Mouse (Mus musculus) neural tube, embryonic 11.5 days (tissue): ENCODE data around the gene Vamp5. TPM values are rescaled to one million over a fixed set of nuclear protein-coding genes. Genes with fewer than 3 reads are reported as not detected.
A peak's percentile ranks its signal among the peaks of the same experiment; 100 is the strongest.

Experiments used
- ATAC-seq: fragments of 200-750 bp; cut with Nextera tagmentation; 2 replicates; pipeline ENCODE4 v1.8.0; 2017; ENCODE audit warnings: moderate number of reproducible peaks, mild to moderate bottlenecking, moderate TSS enrichment, moderate library complexity; ENCODE audit not compliant: insufficient read depth, low FRiP score, low TSS enrichment
- DNase-seq: peaks from one replicate; pipeline ENCODE4 v3.0.0-alpha.2; 2015; ENCODE audit warnings: low spot score
- H3K27ac ChIP-seq: fragments of 300-500 bp; sonication (generic); 2 replicates; pipeline ENCODE4 v1.5.1; 2014; ENCODE audit warnings: low read depth, mild to moderate bottlenecking, low read length
- H3K27me3 ChIP-seq: fragments of 300-500 bp; sonication (generic); 2 replicates; pipeline ENCODE4 v1.6.1; 2014; ENCODE audit warnings: mild to moderate bottlenecking, low read length, mixed read lengths; ENCODE audit not compliant: control insufficient read depth, insufficient read depth
- H3K36me3 ChIP-seq: fragments of 300-500 bp; sonication (generic); 2 replicates; pipeline ENCODE4 v1.6.1; 2014; ENCODE audit warnings: mild to moderate bottlenecking, low read length, moderate library complexity, mixed read lengths; ENCODE audit not compliant: control insufficient read depth, insufficient read depth
- H3K4me1 ChIP-seq: fragments of 300-500 bp; sonication (generic); 2 replicates; pipeline ENCODE4 v1.6.1; 2014; ENCODE audit warnings: low read length, mixed read lengths; ENCODE audit not compliant: control insufficient read depth, insufficient read depth
- H3K4me2 ChIP-seq: fragments of 300-500 bp; sonication (generic); 2 replicates; pipeline ENCODE4 v1.6.1; 2014; ENCODE audit warnings: low read depth, mild to moderate bottlenecking, moderate library complexity
- H3K4me3 ChIP-seq: fragments of 300-500 bp; sonication (generic); 2 replicates; pipeline ENCODE4 v1.5.1; 2014; ENCODE audit warnings: low read depth, low read length
- H3K9ac ChIP-seq: fragments of 300-500 bp; sonication (generic); 2 replicates; pipeline ENCODE4 v1.6.1; 2014; ENCODE audit warnings: mild to moderate bottlenecking, low read length
- H3K9me3 ChIP-seq: fragments of 300-500 bp; sonication (generic); 2 replicates; pipeline ENCODE4 v1.6.1; 2016; ENCODE audit warnings: low read length; ENCODE audit not compliant: control insufficient read depth
- WGBS: fragments of 180-500 bp; shearing (Covaris S2); extraction: QIAGEN DNeasy Blood & Tissue Kit; methylation state at CpG from one replicate; pipeline ENCODE4 v1.1.7; 2014; 5-methylcytosine and 5-hydroxymethylcytosine counted together
- polyA plus RNA-seq: library from polyadenylated mRNA; unstranded; fragments of >200 nt; fragmentation: Nextera tagmentation; extraction: Ambion mirVana; gene quantifications from 2 replicates; pipeline ENCODE4 v1.2.1, GENCODE M21; 2014

Gene Vamp5
- polyA plus RNA-seq, 1 experiment from 2014 or later = 13.4 TPM

GRCm38 (mm10) chr6:72357164-72358079 is 22.8 kb downstream of the Vamp5 start:
- peaks cover 8% of the 10 kb centered on the region for H3K4me1 ChIP-seq
- H3K4me2 ChIP-seq = no peak overlapping the region
- WGBS = 86% methylated on average over 5 of the region's 5 CpGs
- H3K4me3 ChIP-seq = no peak overlapping the region
- H3K9ac ChIP-seq = no peak overlapping the region
- no peak for DNase-seq
- ATAC-seq = no peak
- H3K27me3 ChIP-seq = no peaks in the 10 kb centered on the region
- no peaks in the 10 kb centered on the region for H3K9me3 ChIP-seq
- H3K36me3 ChIP-seq = peaks cover 4% of the 10 kb centered on the region; the same call in 1 of the 2 replicates
- no peak overlapping the region for H3K27ac ChIP-seq

- H3K9me3 ChIP-seq = no peaks in the 10 kb centered on the region
- ATAC-seq (peak; percentile 6; the same call in 1 of the 2 replicates), DNase-seq (no peak)
- no peaks in the 10 kb centered on the region for H3K27me3 ChIP-seq
- H3K36me3 ChIP-seq = peaks cover 4% of the 10 kb centered on the region; the same call in 1 of the 2 replicates
- peak overlapping the region; percentile 49 for H3K4me3 ChIP-seq
- H3K4me2 ChIP-seq = peak overlapping the region; percentile 66
- no peak overlapping the region for H3K27ac ChIP-seq
- 43% methylated on average over 7 of the region's 8 CpGs for WGBS
- H3K4me1 ChIP-seq = peaks cover 6% of the 10 kb centered on the region; the same call in 1 of the 2 replicates
- H3K9ac ChIP-seq = peak overlapping the region; percentile 44
Observed at GRCm38 (mm10) chr6:72356001-72356532, 24.2 kb downstream of the Vamp5 start.

DNA sequence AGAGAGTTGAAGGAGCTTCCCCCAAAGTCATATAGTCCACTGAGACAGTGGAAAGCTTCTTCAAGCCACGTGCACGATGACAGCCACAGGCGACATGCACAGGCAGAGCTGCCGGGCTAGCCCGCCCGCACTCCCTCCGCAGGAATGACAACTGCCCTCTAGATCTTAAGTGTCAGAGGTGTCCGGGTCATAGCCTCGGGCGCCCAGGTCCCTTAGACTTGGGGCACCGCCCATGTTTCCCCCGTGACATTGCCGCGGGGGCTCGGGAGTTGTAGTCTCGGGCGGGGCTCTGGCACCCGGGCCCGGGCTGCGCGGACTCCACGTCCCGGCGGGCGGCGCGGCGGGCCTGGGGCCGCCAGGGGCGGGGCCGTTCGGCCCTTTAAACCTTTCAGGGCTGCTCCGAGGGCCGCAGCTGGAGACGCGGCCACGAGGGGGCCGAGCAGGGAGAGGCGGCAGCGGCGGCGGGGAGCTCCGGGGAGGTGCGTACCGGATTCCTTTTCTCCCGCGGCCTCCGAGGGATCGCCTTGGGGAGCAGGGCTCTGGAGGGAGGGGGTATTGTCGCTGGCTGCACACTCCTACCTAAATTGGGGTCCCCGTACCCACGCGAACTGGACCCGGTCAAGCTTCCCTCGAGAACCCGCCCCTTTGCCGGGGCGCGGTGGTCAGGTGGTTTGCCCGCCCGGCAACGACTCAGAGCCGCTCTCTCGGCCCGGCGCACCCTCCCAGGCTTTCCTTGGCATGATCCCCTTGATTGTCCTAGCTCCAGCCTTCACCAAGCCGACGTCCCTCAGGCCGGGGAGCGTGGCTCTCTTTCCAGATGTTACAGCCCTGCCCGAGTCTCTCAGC is 25.0 kb downstream of the Vamp5 start, which contains the start of gene Tmem150a:
Gene Tmem150a (plus strand): TSS at position 382 of the 846 bp plus-strand sequence.
- Histone ChIP-seq H3K36me3 (peaks cover 4% of the 10 kb centered on the region; the same call in 1 of the 2 replicates), H3K4me2 (peak within 1 kb of the TSS; percentile 66), H3K9ac (peak within 1 kb of the TSS; percentile 44), H3K4me1 (peaks cover 6% of the 10 kb centered on the region; the same call in 1 of the 2 replicates), H3K9me3 (no peaks in the 10 kb centered on the region), H3K4me3 (peak within 1 kb of the TSS; percentile 49), H3K27ac (no peak within 1 kb of the TSS), H3K27me3 (no peaks in the 10 kb centered on the region)
- peak; percentile 88 for DNase-seq
- peak; percentile 86 for ATAC-seq
- WGBS = 1% methylated on average over 64 of the region's 71 CpGs

GRCm38 (mm10) chr6:72354025-72354424 is 26.2 kb downstream of the Vamp5 start:
- no peak overlapping the region for H3K27ac ChIP-seq
- H3K4me3 ChIP-seq = no peak overlapping the region
- H3K9me3 ChIP-seq = no peaks in the 10 kb centered on the region
- ATAC-seq = no peak
- no peaks in the 10 kb centered on the region for H3K27me3 ChIP-seq
- peaks cover 6% of the 10 kb centered on the region; the same call in 1 of the 2 replicates for H3K4me1 ChIP-seq
- H3K9ac ChIP-seq = no peak overlapping the region
- no peak for DNase-seq
- peaks cover 2% of the 10 kb centered on the region; the same call in 1 of the 2 replicates for H3K36me3 ChIP-seq
- no peak overlapping the region for H3K4me2 ChIP-seq
- WGBS = 79% methylated on average over 1 of the region's 1 CpGs

DNA sequence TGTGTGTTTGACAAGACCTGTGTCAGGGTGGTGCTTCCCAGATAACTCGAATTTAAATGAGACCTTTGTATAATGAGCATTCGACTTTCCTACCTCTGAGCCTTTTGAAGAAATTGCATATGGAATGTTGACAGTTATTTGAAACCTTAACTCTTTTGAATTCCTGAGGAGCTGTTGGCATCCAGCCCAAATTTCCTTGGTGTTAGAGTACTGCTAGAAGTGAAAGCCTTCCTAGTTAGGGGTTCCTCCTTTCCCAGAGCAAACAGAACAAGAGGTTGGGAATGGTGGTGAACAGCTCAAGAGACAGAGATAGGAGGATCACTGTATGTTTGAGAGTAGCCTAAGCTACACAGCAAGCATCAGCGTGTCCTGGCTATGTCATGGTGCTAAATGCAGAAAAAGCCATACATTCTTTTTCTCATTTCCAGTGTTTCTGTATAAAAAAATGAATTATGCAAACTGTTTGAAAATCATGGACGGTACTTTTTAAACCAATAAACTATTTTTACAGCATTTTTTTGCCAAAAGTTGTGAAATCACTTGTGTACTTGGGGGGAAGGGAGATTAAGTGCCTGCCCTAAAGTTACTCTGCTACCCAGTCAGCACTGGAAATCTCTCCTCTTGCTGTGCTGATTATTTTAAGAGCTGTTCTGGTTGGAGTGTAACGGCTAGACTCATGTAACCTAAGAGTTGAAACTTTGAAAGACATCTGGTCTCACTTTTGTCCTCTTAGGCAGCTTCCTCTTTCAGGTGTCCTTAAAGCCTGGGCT is 27.4 kb downstream of the Vamp5 start:
- H3K4me1 ChIP-seq = peaks cover 12% of the 10 kb centered on the region
- H3K27ac ChIP-seq = no peak overlapping the region
- ATAC-seq (no peak), DNase-seq (no peak)
- H3K9ac ChIP-seq = no peak overlapping the region
- no peak overlapping the region for H3K4me3 ChIP-seq
- 80% methylated on average over 5 of the region's 5 CpGs for WGBS
- H3K27me3 ChIP-seq = no peaks in the 10 kb centered on the region
- H3K36me3 ChIP-seq = no peaks in the 10 kb centered on the region
- H3K9me3 ChIP-seq = no peaks in the 10 kb centered on the region
- H3K4me2 ChIP-seq = no peak overlapping the region

DNA sequence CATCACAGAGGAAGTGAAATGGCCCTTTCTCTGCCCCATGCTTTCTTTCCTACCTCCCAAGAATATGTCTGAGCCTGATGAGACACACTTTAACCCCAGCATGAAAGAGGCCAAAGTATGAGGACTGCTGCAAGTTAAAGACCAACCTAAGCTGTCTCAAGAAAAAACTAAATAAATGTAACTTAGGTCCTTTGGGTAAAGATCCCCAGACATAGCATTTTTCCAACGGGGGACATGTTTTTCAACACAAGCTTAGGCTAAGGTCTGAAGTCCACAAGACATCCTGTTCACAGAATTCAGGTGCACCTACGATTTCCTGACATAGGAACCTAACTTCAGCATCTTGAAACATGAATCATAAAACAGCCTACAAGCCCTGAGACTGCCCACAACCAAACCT is 30.1 kb downstream of the Vamp5 start:
- Histone ChIP-seq H3K4me2 (no peak overlapping the region), H3K4me3 (no peak overlapping the region), H3K27ac (no peak overlapping the region), H3K36me3 (no peaks in the 10 kb centered on the region), H3K9ac (no peak overlapping the region), H3K4me1 (peaks cover 12% of the 10 kb centered on the region), H3K27me3 (no peaks in the 10 kb centered on the region), H3K9me3 (no peaks in the 10 kb centered on the region)
- DNase-seq (no peak), ATAC-seq (no peak)
- 86% methylated on average over 2 of the region's 2 CpGs for WGBS

- WGBS = 85% methylated on average over 10 of the region's 10 CpGs
- ATAC-seq (no peak), DNase-seq (no peak)
- Histone ChIP-seq H3K4me3 (0 out of 2 replicates have a peak overlapping the region, but pooled peaks have one; percentile 88), H3K27me3 (no peaks in the 10 kb centered on the region), H3K36me3 (no peaks in the 10 kb centered on the region), H3K9ac (no peak overlapping the region; the same call in 1 of the 2 replicates), H3K27ac (no peak overlapping the region), H3K4me1 (peaks cover 14% of the 10 kb centered on the region), H3K9me3 (no peaks in the 10 kb centered on the region), H3K4me2 (peak overlapping the region; percentile 52; the same call in 1 of the 2 replicates)
Observed at GRCm38 (mm10) chr6:72348411-72348810, 31.9 kb downstream of the Vamp5 start.
